Mouse (Mus musculus) erythroblast, embryonic 14.5 days (primary cell): ENCODE measurements around the gene Cd72. TPM values are rescaled to one million over a fixed set of nuclear protein-coding genes. Genes with fewer than 3 reads are reported as not detected.
A peak's percentile ranks its signal among the peaks of the same experiment; 100 is the strongest.
"Not testable (repeated sequence)": the region's sequence is repeated elsewhere in the genome, so short reads cannot be mapped to it uniquely, and the experiment has no call there.

ENCODE experiments used
- H3K27me3 ChIP-seq: 2 replicates; pipeline ENCODE4 v1.6.1; 2012; ENCODE audit warnings: inconsistent platforms; ENCODE audit not compliant: control insufficient read depth
- H3K36me3 ChIP-seq: 2 replicates; pipeline ENCODE4 v1.6.1; 2012; ENCODE audit warnings: mild to moderate bottlenecking, inconsistent platforms; ENCODE audit not compliant: control insufficient read depth
- H3K4me1 ChIP-seq: 2 replicates; pipeline ENCODE4 v1.6.1; 2012; ENCODE audit warnings: inconsistent platforms; ENCODE audit not compliant: control insufficient read depth
- H3K4me3 ChIP-seq: replicated peaks from 2 replicates; pipeline ENCODE3; 2012; ENCODE audit warnings: moderate library complexity, mild to moderate bottlenecking, inconsistent platforms
- H3K9me3 ChIP-seq: 2 replicates; pipeline ENCODE4 v1.6.1; 2012; ENCODE audit warnings: low read length, inconsistent platforms, mixed read lengths; ENCODE audit not compliant: control insufficient read depth
- GATA1 ChIP-seq: IDR thresholded peaks from 2 replicates; pipeline ENCODE4 v1.6.1; 2012; ENCODE audit warnings: low read length, inconsistent platforms, mixed read lengths
- TAL1 ChIP-seq: IDR thresholded peaks from 3 replicates; pipeline ENCODE4 v1.6.1; 2012; ENCODE audit warnings: low read length, inconsistent platforms, mixed read lengths
- polyA plus RNA-seq: library from polyadenylated mRNA; stranded (reverse); fragments of >175 nt; gene quantifications from 2 replicates; pipeline ENCODE4 v1.2.3, GENCODE M21; 2012

Cd72 gene
- polyA plus RNA-seq, 1 experiment, result 0.09 TPM

- no peak for TF ChIP-seq TAL1
- no peak for TF ChIP-seq GATA1
- H3K4me1 ChIP-seq, result peaks cover 81% of the 10 kb centered on the region
Observed at GRCm38 (mm10) chr4:43493186-43493845, 38.9 kb upstream of the Cd72 start.

DNA sequence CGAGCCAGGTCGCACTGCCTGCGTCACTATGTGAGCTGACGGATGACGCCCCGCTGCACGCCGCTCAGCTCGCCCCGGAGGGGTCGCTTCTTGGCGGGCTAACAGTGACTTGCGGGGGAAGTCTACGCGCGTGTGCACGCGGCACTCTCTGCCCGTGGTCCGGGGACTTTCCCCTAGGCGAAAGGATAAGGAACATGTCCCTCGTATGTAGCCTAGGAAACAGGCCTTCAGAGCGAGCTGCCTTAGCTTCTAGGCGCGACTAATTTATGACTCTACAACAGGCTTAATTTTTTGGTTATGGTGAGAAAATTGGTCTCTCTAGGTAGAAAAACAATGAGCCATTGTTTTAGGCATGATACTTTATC, 38.4 kb upstream of the Cd72 start, which contains the start of gene Ccdc107:
TSS of gene Ccdc107 (plus strand) at position 80 of the 365 bp plus-strand sequence.
- peaks cover 76% of the 10 kb centered on the region for H3K4me1 ChIP-seq

More at GRCm38 (mm10) chr4:43493186-43493845, 38.9 kb upstream of the Cd72 start:
- Histone ChIP-seq H3K27me3 (no peaks in the 10 kb centered on the region), H3K36me3 (peaks cover 37% of the 10 kb centered on the region), H3K4me3 (peak overlapping the region; percentile 81), H3K9me3 (no peaks in the 10 kb centered on the region)

DNA sequence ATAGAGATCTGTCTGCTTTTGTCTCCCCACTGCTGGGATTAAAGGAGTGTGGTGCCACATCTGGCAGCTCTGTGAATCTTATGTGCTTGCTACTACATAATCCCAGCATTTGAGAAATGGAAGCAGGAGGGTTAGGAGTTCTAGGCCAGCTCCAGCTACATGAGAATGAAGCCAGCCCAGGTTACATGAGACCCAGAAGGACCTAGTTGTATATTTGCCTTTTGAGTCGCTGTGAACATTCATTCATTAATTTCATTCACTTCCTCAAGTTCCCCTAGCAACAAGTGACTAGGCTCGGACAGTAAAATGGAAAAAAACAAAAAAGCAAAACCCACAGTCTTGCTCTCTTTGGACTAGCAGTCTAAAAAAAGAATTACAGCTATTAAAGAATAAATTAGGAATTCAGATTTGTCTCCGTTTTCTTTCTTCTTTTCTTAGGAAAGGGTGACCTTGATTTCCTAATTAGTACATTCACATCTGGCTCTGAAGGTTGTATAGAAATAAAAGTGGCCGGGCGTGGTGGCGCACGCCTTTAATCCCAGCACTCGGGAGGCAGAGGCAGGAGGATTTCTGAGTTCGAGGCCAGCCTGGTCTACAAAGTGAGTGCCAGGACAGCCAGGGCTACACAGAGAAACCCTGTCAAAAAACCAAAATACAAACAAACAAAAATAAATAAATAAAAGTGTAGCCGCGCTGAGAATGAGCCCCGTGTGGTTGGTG, 37.8 kb upstream of the Cd72 start:
- Histone ChIP-seq H3K9me3 (no peaks in the 10 kb centered on the region), H3K4me1 (peaks cover 71% of the 10 kb centered on the region), H3K27me3 (no peaks in the 10 kb centered on the region), H3K36me3 (peaks cover 26% of the 10 kb centered on the region), H3K4me3 (peak overlapping the region; percentile 81)
- no peak for TF ChIP-seq GATA1
- no peak for TF ChIP-seq TAL1

More for the DNA sequence above, 38.4 kb upstream of the Cd72 start, which contains the start of gene Ccdc107:
- TF ChIP-seq TAL1 (no peak), GATA1 (no peak)
- Histone ChIP-seq H3K36me3 (peaks cover 32% of the 10 kb centered on the region), H3K9me3 (no peaks in the 10 kb centered on the region), H3K27me3 (no peaks in the 10 kb centered on the region), H3K4me3 (peak within 1 kb of the TSS; percentile 81)

DNA sequence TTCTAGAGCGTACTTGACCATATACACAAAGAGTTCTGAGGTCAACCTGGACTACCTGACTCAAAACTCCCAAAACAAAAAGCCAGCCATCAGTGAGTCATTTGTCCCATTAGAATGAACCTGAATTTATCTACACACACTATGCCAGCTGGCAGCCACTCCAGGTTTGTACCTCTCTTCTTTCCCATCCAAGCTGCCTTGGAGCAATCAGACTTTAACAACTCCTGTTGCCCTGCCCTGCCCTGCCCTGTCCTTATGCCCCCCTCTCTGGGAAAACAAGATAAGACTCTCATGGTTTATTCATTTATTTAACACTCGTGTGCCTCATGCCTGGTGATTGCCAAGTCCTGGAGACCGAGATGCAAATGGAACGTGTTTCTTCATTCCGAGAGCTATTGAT, 36.4 kb upstream of the Cd72 start:
- Histone ChIP-seq H3K4me1 (peaks cover 59% of the 10 kb centered on the region), H3K36me3 (peaks cover 12% of the 10 kb centered on the region), H3K4me3 (no peak overlapping the region), H3K9me3 (no peaks in the 10 kb centered on the region), H3K27me3 (no peaks in the 10 kb centered on the region)
- TF ChIP-seq TAL1 (peak; percentile 31; the same call in 1 of the 3 replicates), GATA1 (no peak)

DNA sequence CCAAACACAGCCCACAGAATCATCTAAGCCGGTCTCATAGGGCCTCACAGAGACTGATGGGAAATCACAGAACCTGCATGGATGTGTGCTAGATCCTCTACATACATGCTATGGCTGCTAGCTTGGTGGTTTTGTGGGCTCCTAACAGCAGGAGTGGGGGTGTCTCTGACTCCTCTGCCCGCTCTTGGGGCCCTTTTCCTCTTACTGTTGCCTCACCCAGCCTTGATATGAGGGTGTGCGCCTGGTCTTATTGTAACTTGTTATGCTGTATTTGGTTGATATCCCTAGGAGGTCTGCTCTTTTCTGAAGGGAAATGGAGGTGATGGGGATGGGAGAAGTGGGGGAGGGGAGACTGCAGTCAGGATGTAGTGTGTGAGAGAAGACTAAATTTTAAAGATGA, 35.2 kb upstream of the Cd72 start:
- Histone ChIP-seq H3K27me3 (no peaks in the 10 kb centered on the region), H3K9me3 (peaks cover 3% of the 10 kb centered on the region), H3K4me3 (no peak overlapping the region), H3K4me1 (peaks cover 47% of the 10 kb centered on the region), H3K36me3 (no peaks in the 10 kb centered on the region)
- TF ChIP-seq GATA1, result no peak
- no peak for TF ChIP-seq TAL1

- H3K4me1 ChIP-seq, result peaks cover 18% of the 10 kb centered on the region
- H3K9me3 ChIP-seq, H3K36me3 ChIP-seq, H3K4me3 ChIP-seq, H3K27me3 ChIP-seq: not testable (repeated sequence)
Observed at GRCm38 (mm10) chr4:43485666-43486065, 31.2 kb upstream of the Cd72 start.

GRCm38 (mm10) chr4:43483535-43484091, 29.2 kb upstream of the Cd72 start, which contains the start of gene Sit1:
Gene Sit1, minus strand, starts transcription at chr4:43483734.
- H3K36me3 ChIP-seq, result no peaks in the 10 kb centered on the region
- TF ChIP-seq TAL1 (no peak), GATA1 (no peak)
- H3K27me3 ChIP-seq, result peaks cover 6% of the 10 kb centered on the region
- peaks cover 12% of the 10 kb centered on the region for H3K4me1 ChIP-seq
- H3K9me3 ChIP-seq, result peaks cover 3% of the 10 kb centered on the region
- no peak within 1 kb of the TSS for H3K4me3 ChIP-seq

GRCm38 (mm10) chr4:43482591-43482990, 28.2 kb upstream of the Cd72 start:
- Histone ChIP-seq H3K4me3 (no peak overlapping the region), H3K27me3 (peaks cover 6% of the 10 kb centered on the region), H3K9me3 (peaks cover 3% of the 10 kb centered on the region), H3K4me1 (peaks cover 17% of the 10 kb centered on the region), H3K36me3 (no peaks in the 10 kb centered on the region)
- TF ChIP-seq GATA1 (no peak), TAL1 (no peak)

- peaks cover 6% of the 10 kb centered on the region for H3K27me3 ChIP-seq
- peaks cover 3% of the 10 kb centered on the region for H3K9me3 ChIP-seq
- H3K4me1 ChIP-seq, result peaks cover 17% of the 10 kb centered on the region
- no peaks in the 10 kb centered on the region for H3K36me3 ChIP-seq
- TF ChIP-seq TAL1 (no peak), GATA1 (no peak)
- no peak overlapping the region for H3K4me3 ChIP-seq
Observed at GRCm38 (mm10) chr4:43481894-43482456, 27.5 kb upstream of the Cd72 start.
